25 mouse cellular contexts compared by ENCODE assay signal in genomic region chr10:36483362-36483761, GRCm38 (mm10). TPM values are rescaled to one million over a fixed set of nuclear protein-coding genes. Genes with fewer than 3 reads are reported as not detected.
A peak's percentile ranks its signal among the peaks of the same experiment; 100 is the strongest.
DNase-seq lines count a peak whose midpoint lies in the region; ATAC-seq and TF ChIP-seq lines count a peak whose summit lies in the region.
"Had no signal": no experiment of that assay in that cellular context is flagged by ENCODE, and none has a peak within 500 bp of the region (broad histone marks: within the 10 kb centered on the region; RNA-seq: fewer than 3 reads in every experiment).

No protein-coding gene starts in this region.

- DNase-seq in forebrain, embryonic 10.5 days (ENCODE audit: extremely low spot score, low spot score): no peak
- DNase-seq in 3T3-L1 (ENCODE audit: low read depth, low spot score): peak; percentile 49
- DNase-seq in 416B (ENCODE audit: low read depth): peak; percentile 13
- DNase-seq in forebrain, embryonic 14.5 days (ENCODE audit: low spot score): peak; percentile 46
- DNase-seq in gastrocnemius, postnatal 36 days: no peak
- DNase-seq: adrenal gland, postnatal 14 days; cerebellum, adult 2 months; cerebellum, postnatal 10 days; embryo, embryonic 11 days; gastrocnemius, postnatal 25 days; heart, adult 18-20 months; heart, postnatal 14 days; kidney, adult 8-10 months had no signal

- H3K9me3 ChIP-seq in forebrain, embryonic 13.5 days (replicated peaks): no peaks in the 10 kb centered on the region
- H3K9me3 ChIP-seq in forebrain, embryonic 10.5 days: no peaks in the 10 kb centered on the region
- no peaks in the 10 kb centered on the region for H3K9me3 ChIP-seq in forebrain, embryonic 14.5 days (replicated peaks; ENCODE audit: control insufficient read depth, low read length)
- no peaks in the 10 kb centered on the region for H3K9me3 ChIP-seq in intestine, postnatal 0 days (ENCODE audit: control insufficient read depth)
- no peaks in the 10 kb centered on the region for H3K9me3 ChIP-seq in heart, embryonic 12.5 days (replicated peaks)
- H3K9me3 ChIP-seq: embryonic facial prominence, embryonic 13.5 days; heart, embryonic 10.5 days; heart, embryonic 15.5 days; hindbrain, embryonic 13.5 days had no signal

- 0 out of 2 replicates have a peak, but pooled peaks cover 4% of the 10 kb centered on the region for H3K4me1 ChIP-seq in forebrain, embryonic 13.5 days
- H3K4me1 ChIP-seq in forebrain, embryonic 10.5 days: peaks cover 20% of the 10 kb centered on the region
- no peaks in the 10 kb centered on the region for H3K4me1 ChIP-seq in forebrain, embryonic 14.5 days (ENCODE audit: control insufficient read depth, insufficient read depth, low read length)
- H3K4me1 ChIP-seq in intestine, postnatal 0 days (replicated peaks; ENCODE audit: control insufficient read depth, insufficient read depth, low read length): no peaks in the 10 kb centered on the region
- no peaks in the 10 kb centered on the region for H3K4me1 ChIP-seq in heart, embryonic 12.5 days (replicated peaks)
- H3K4me1 ChIP-seq: embryonic facial prominence, embryonic 13.5 days; heart, embryonic 10.5 days; heart, embryonic 15.5 days; hindbrain, embryonic 13.5 days had no signal

- no peak overlapping the region for H3K4me3 ChIP-seq in forebrain, embryonic 13.5 days
- H3K4me3 ChIP-seq in forebrain, embryonic 10.5 days: no peak overlapping the region
- H3K4me3 ChIP-seq in forebrain, embryonic 14.5 days (ENCODE audit: low read depth, low read length): no peak overlapping the region
- no peak overlapping the region for H3K4me3 ChIP-seq in intestine, postnatal 0 days (ENCODE audit: low read depth, low read length)
- H3K4me3 ChIP-seq in heart, embryonic 12.5 days: no peak overlapping the region
- H3K4me3 ChIP-seq: embryonic facial prominence, embryonic 13.5 days; heart, embryonic 10.5 days; heart, embryonic 15.5 days; hindbrain, embryonic 13.5 days had no signal

- H3K27ac ChIP-seq in forebrain, embryonic 13.5 days: no peak overlapping the region
- H3K27ac ChIP-seq in forebrain, embryonic 10.5 days: no peak overlapping the region
- no peak overlapping the region for H3K27ac ChIP-seq in forebrain, embryonic 14.5 days (ENCODE audit: low read depth, low read length)
- no peak overlapping the region for H3K27ac ChIP-seq in intestine, postnatal 0 days (ENCODE audit: low read depth, low read length)
- no peak overlapping the region for H3K27ac ChIP-seq in heart, embryonic 12.5 days (ENCODE audit: poor library complexity, severe bottlenecking)
- H3K27ac ChIP-seq: embryonic facial prominence, embryonic 13.5 days; heart, embryonic 10.5 days; heart, embryonic 15.5 days; hindbrain, embryonic 13.5 days had no signal

- TF ChIP-seq CTCF in intestine, postnatal 0 days (IDR thresholded peaks at IDR 0.05; ENCODE audit: low read depth): no peak

- H3K9ac ChIP-seq in forebrain, embryonic 13.5 days: no peak overlapping the region
- H3K9ac ChIP-seq in forebrain, embryonic 14.5 days (ENCODE audit: low read length): no peak overlapping the region
- no peak overlapping the region for H3K9ac ChIP-seq in intestine, postnatal 0 days (ENCODE audit: low read depth, low read length)
- H3K9ac ChIP-seq in heart, embryonic 12.5 days: no peak overlapping the region
- H3K9ac ChIP-seq: embryonic facial prominence, embryonic 13.5 days; heart, embryonic 15.5 days; hindbrain, embryonic 13.5 days had no signal

- no peak overlapping the region for H3K4me2 ChIP-seq in forebrain, embryonic 13.5 days
- no peak overlapping the region for H3K4me2 ChIP-seq in forebrain, embryonic 14.5 days (ENCODE audit: low read length)
- no peak overlapping the region for H3K4me2 ChIP-seq in intestine, postnatal 0 days (replicated peaks; ENCODE audit: low read depth)
- H3K4me2 ChIP-seq in heart, embryonic 12.5 days: no peak overlapping the region
- H3K4me2 ChIP-seq: embryonic facial prominence, embryonic 13.5 days; heart, embryonic 15.5 days; hindbrain, embryonic 13.5 days had no signal

- intact Hi-C loops in gastrocnemius, postnatal 36 days (cut with DNase I): no loop called here

- WGBS in forebrain, embryonic 13.5 days: 9% methylated on average over 2 of the region's 2 CpGs
- 54% methylated on average over 2 of the region's 2 CpGs for WGBS in forebrain, embryonic 10.5 days
- WGBS in forebrain, embryonic 14.5 days: 9% methylated on average over 2 of the region's 2 CpGs
- WGBS in intestine, postnatal 0 days: 66% methylated on average over 2 of the region's 2 CpGs
- 72% methylated on average over 2 of the region's 2 CpGs for WGBS in heart, embryonic 12.5 days

- H3K27me3 ChIP-seq in forebrain, embryonic 13.5 days: no peaks in the 10 kb centered on the region
- H3K27me3 ChIP-seq in forebrain, embryonic 10.5 days (ENCODE audit: poor library complexity, severe bottlenecking): no peaks in the 10 kb centered on the region
- H3K27me3 ChIP-seq in forebrain, embryonic 14.5 days (replicated peaks; ENCODE audit: control insufficient read depth, insufficient read depth, low read length): no peaks in the 10 kb centered on the region
- no peaks in the 10 kb centered on the region for H3K27me3 ChIP-seq in intestine, postnatal 0 days (replicated peaks; ENCODE audit: control insufficient read depth, insufficient read depth, low read length)
- H3K27me3 ChIP-seq in heart, embryonic 12.5 days (replicated peaks): no peaks in the 10 kb centered on the region
- H3K27me3 ChIP-seq: embryonic facial prominence, embryonic 13.5 days; heart, embryonic 15.5 days; hindbrain, embryonic 13.5 days had no signal

- peak; percentile 70; the same call in 1 of the 2 replicates for ATAC-seq in forebrain, embryonic 13.5 days
- peak; percentile 71; the same call in 1 of the 2 replicates for ATAC-seq in forebrain, embryonic 14.5 days
- ATAC-seq in intestine, postnatal 0 days: no peak
- ATAC-seq in heart, embryonic 12.5 days (ENCODE audit: insufficient number of reproducible peaks, low FRiP score): no peak
- ATAC-seq: activated CD4-positive, CD25-positive, alpha-beta regulatory T cell, adult 4 months; intestine, embryonic 16.5 days; Patski had no signal

- H3K36me3 ChIP-seq in forebrain, embryonic 13.5 days (ENCODE audit: poor library complexity, severe bottlenecking): no peaks in the 10 kb centered on the region
- no peaks in the 10 kb centered on the region for H3K36me3 ChIP-seq in forebrain, embryonic 10.5 days (replicated peaks)
- no peaks in the 10 kb centered on the region for H3K36me3 ChIP-seq in forebrain, embryonic 14.5 days (ENCODE audit: control insufficient read depth, insufficient read depth, low read length)
- no peaks in the 10 kb centered on the region for H3K36me3 ChIP-seq in intestine, postnatal 0 days (ENCODE audit: control insufficient read depth, insufficient read depth)
- H3K36me3 ChIP-seq in heart, embryonic 12.5 days: no peaks in the 10 kb centered on the region
- H3K36me3 ChIP-seq: embryonic facial prominence, embryonic 13.5 days; heart, embryonic 10.5 days; heart, embryonic 15.5 days; hindbrain, embryonic 13.5 days had no signal

RNA-seq across cellular contexts. Expression of gene Hs3st5, which starts 23.3 kb away (rescaled TPM):
- polyA plus RNA-seq in forebrain, embryonic 13.5 days (2015; fragmentation: Nextera tagmentation; extraction: Ambion mirVana): 3.1 and 4.6 TPM in 2 replicates
- polyA plus RNA-seq in forebrain, embryonic 10.5 days (2016; fragmentation: Nextera tagmentation; extraction: Ambion mirVana): 0.99 and 1.1 TPM in 2 replicates
- polyA plus RNA-seq in forebrain, embryonic 14.5 days (2014; fragmentation: Nextera tagmentation; extraction: Ambion mirVana): 6.7 and 9.7 TPM in 2 replicates
- 1.4 TPM in 2 replicates for polyA plus RNA-seq in intestine, postnatal 0 days (2015; fragmentation: Nextera tagmentation; extraction: Ambion mirVana)
- 1 to 10 TPM; 2.0 to 6.7 TPM for total RNA-seq in gastrocnemius, postnatal 36 days (2021)
- polyA plus RNA-seq in heart, embryonic 12.5 days (2016; fragmentation: Nextera tagmentation; extraction: Ambion mirVana): 0.17 and 0.26 TPM in 2 replicates
- total RNA-seq: hematopoietic stem cell, adult 5-6 weeks; MEL had no signal
- polyA plus RNA-seq: activated CD4-positive, CD25-positive, alpha-beta regulatory T cell, adult 4 months had no signal

Comparison
In these comparisons a context has a peak if more than half of its experiments do, and no peak if none do; other contexts are left out.
1. DNase-seq: peak in 3T3-L1 (single experiment), 416B (single experiment) and forebrain, embryonic 14.5 days (single experiment); none in forebrain, embryonic 10.5 days (single experiment) and gastrocnemius, postnatal 36 days (0 of 2).
2. ATAC-seq: peak in forebrain, embryonic 13.5 days (single experiment) and forebrain, embryonic 14.5 days (single experiment); none in intestine, postnatal 0 days (single experiment) and heart, embryonic 12.5 days (single experiment).